Mouse (Mus musculus) NIH3T3 (cell line): ENCODE measurements at regions not wholly inside any gene's neighbourhood (a gene's known extent, or its start where the extent isn't known, plus 50 kb on each side); places are given as distances from the start of the nearest gene placed in this dataset.

Experiments
- DNase-seq: peaks from one replicate; pipeline ENCODE4 v3.0.0-alpha.2; 2012; ENCODE audit warnings: low read depth

GRCm38 (mm10) chrX:158544021-158544420 is 500.9 kb upstream of the Cnksr2 start:
- no peak for DNase-seq

GRCm38 (mm10) chrX:158577856-158578255 is 534.8 kb upstream of the Cnksr2 start:
- DNase-seq = no peak

DNA sequence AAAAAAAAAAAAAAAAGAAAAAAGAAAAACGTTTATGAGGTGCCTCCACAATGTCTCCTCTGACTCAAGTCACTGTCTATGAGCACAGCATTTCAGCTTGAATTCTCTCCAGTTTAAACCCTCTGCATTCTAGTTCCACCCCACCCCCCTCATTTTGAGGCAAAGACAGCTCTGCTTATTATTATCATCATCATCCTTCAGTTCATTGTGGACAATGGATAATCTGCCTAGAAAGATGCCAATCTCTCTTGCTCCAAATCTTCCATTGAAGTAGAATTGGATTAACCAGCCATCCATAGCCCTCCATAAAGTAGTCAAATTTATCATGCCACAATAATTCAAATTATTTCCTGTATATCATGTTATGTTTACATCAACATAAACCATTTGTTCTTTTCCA is 570.0 kb upstream of the Cnksr2 start:
- no peak for DNase-seq

DNA sequence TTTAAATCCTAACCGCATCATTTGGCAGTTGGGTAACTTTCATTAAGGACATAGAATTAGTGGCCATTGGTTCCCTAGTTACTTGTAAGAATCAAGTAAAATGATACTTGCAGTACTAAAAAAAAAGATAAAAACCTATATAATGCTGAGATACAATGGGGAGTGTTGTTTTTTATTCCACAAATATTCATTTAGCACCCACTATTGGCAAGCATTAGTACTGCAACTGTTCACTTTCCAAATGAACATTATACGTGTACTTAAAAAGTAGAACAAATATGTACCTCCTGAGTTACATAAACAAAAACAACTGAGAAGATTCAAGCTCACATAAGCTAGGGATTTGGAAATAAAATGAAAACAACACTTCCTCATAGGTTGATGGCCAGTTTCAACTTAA is 570.5 kb upstream of the Cnksr2 start:
- DNase-seq = peak; percentile 1

- no peak for DNase-seq
These were observed 570.9 kb upstream of the Cnksr2 start for GRCm38 (mm10) chrX:158614029-158614428.

- no peak for DNase-seq
These were observed 571.4 kb upstream of the Cnksr2 start for GRCm38 (mm10) chrX:158614452-158614851.

DNA sequence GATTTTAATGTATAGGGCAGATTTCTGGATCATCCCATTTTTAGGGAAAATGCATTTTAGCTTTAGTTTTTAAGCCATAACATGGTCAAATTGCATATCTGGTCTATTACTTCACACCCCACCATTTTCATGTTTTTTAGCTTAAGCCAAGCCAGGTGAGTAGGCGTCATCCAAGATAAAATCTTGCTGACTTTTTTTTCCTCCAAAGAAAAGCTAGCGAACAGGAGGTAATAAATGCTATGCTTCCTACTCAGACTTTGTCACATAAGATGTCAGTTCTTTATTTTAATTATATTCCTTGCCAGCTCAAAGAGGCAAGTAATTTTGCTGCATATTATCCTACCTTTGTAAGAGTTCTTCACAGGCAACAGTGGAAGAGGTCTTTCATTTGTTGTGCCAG is 572.0 kb upstream of the Cnksr2 start:
- no peak for DNase-seq

GRCm38 (mm10) chrX:158627390-158627789 is 582.7 kb upstream of the Rps6ka3 start:
- no peak for DNase-seq

GRCm38 (mm10) chrX:158632406-158632805 is 577.7 kb upstream of the Rps6ka3 start:
- DNase-seq = no peak

GRCm38 (mm10) chrX:158652226-158652625 is 557.9 kb upstream of the Rps6ka3 start:
- no peak for DNase-seq

GRCm38 (mm10) chrX:158656188-158656587 is 553.9 kb upstream of the Rps6ka3 start:
- DNase-seq = no peak

- no peak for DNase-seq
These were observed 515.9 kb upstream of the Rps6ka3 start for GRCm38 (mm10) chrX:158694191-158694590.

DNA sequence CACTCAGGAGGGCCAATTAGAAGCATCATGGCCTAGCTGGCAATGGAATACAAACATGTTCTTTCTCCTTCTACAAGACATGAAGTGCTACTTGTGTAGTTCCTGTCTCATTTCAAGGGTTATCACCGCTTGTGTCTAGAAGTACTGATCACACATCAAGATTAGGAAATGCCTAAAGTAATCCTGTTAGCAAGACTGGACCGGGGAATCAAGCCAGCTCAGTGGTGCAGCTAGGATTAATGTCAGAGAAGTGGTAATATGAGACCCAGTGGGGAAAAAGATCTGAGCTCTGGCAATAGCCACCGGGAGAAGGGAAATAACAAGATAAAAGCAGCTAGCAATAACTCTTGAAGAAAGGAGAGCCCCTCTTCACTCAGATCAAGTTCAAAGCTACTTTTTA is 506.7 kb upstream of the Rps6ka3 start:
- DNase-seq = no peak

DNA sequence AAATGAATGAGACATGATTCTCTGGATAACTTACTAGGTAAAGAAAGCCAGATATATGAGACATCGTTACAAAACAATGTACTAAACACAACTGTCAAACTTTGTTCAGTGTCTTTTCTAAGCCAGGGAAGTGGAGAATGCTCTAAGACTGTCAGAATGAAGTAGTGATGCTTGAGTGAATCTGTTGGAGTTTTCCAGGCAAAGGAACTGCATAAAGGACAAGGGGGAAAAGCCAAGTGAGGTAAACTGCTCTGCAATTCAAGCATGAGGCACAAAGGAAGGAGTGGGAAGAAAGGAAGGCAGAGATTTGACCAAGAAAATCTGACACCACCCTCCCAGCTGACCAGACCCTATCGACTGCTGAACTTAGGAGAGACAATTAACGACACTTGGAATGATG is 500.3 kb upstream of the Rps6ka3 start:
- no peak for DNase-seq

GRCm38 (mm10) chrX:158744738-158745137 is 465.4 kb upstream of the Rps6ka3 start:
- DNase-seq = no peak

DNA sequence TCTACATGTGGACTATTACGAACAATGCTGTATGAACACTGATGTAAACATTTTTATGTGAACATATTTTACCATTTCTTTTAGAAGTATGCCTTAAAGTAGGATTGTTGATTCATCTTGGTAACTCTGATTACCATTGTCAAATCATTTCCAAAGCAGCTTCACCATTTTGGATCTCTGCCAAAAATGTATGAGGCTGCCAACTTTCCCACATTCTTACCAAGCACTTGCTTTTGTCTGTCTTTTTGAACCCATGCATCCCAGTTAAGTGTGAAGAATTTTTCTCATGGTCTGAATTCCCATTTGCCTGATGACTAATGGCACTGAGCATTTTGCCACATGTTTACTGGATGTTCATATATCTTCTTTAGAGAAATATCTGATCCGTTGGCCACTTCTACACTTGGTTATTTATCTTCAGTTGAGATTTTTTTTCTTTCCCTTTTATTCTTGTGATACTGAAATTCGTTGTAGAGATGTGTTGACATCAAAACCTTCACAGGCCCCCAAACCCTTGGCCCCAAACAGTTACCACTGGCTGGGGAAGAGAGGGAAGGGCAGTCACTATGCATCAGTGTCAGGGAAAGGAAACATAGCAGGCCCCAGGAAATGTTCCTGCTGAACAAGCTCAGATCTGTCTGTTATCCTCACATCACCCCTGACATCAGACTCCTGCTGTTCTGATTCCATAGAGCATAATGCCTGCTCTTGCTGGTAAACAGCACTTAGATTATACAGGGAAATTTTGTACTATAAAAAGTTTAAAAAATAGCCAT is 464.2 kb upstream of the Rps6ka3 start:
- DNase-seq = no peak
